ENCODE assay signal across 9 mouse cellular contexts in the genomic region with DNA sequence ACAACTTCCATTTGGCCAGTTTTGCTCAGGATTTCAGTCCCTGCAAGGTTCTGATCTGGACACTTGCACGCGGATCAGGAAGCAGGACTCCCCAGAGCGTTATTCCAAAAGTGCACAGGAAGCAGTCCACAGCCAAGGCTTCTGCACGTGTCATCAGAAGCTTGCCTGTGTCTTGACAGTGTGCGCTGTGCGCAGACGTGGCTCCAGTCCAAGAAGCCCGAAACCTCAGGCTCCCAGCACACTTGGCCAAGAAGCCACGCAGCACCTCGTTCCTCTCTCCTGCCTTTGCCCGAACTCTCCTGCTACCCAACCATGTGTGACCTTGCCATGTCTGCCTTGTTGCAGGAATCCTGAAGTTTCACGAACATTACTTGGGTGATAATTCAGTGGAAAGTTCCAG.
DNase-seq lines count a peak whose midpoint lies in the region; ATAC-seq lines count a peak whose summit lies in the region.
"Had no signal": no experiment of that assay in that cellular context is flagged by ENCODE, and none has a peak within 500 bp of the region (broad histone marks: within the 10 kb centered on the region; RNA-seq: fewer than 3 reads in every experiment).

No protein-coding gene starts in this region.

- peak; percentile 27 for DNase-seq in ovary, postnatal 36 days (ENCODE audit: low spot score)
- DNase-seq in ovary, adult 18-20 months (ENCODE audit: low spot score) = no peak
- DNase-seq in cerebellum, postnatal 25 days = peak; percentile 66 to 75
- DNase-seq in heart, postnatal 4 days = peak; percentile 80
- peak; percentile 71 for DNase-seq in skeletal muscle tissue, adult 2 months (ENCODE audit: low read depth, low spot score)
- no peak for DNase-seq in right cerebral cortex, adult 2 months (ENCODE audit: low spot score in 2 of 2)
- DNase-seq in thymus, postnatal 14 days = no peak

- no peak for ATAC-seq in frontal cortex, adult (ENCODE audit: low TSS enrichment)
- ATAC-seq: forebrain, embryonic 16.5 days had no signal

Comparison
In these comparisons a context has a peak if more than half of its experiments do, and no peak if none do; other contexts are left out.
1. DNase-seq: peak in ovary, postnatal 36 days (single experiment), cerebellum, postnatal 25 days (2 of 2), heart, postnatal 4 days (single experiment) and skeletal muscle tissue, adult 2 months (single experiment); none in ovary, adult 18-20 months (single experiment), right cerebral cortex, adult 2 months (0 of 2) and thymus, postnatal 14 days (single experiment).